Mouse (Mus musculus): ENCODE data around the gene Men1.

GRCm38 (mm10) chr19:6292262-6292661 is 42.5 kb upstream of the Men1 start:
- TF ChIP-seq CTCF (IDR thresholded peaks at IDR 0.05; ENCODE audit: extremely low read depth, insufficient read length, insufficient replicate concordance, low read depth, low read length) = no peak
- TF ChIP-seq POLR2A (IDR thresholded peaks at IDR 0.05; ENCODE audit: low read depth, low read length) = no peak
